Mouse (Mus musculus) MEL (cell line): ENCODE data around the gene Rxra. TPM values are rescaled to one million over a fixed set of nuclear protein-coding genes. Genes with fewer than 3 reads are reported as not detected.
A peak's percentile ranks its signal among the peaks of the same experiment; 100 is the strongest.

Source experiments
- DNase-seq: peaks from one replicate; pipeline ENCODE4 v3.0.0; 2011; ENCODE audit warnings: low read depth, low spot score
- H3K27ac ChIP-seq: 2 replicates; pipeline ENCODE4 v1.5.1; 2012; ENCODE audit warnings: low read depth, mild to moderate bottlenecking, control low read depth, low read length, moderate library complexity; ENCODE audit not compliant: control insufficient read depth
- H3K27me3 ChIP-seq, 2 experiments: fragments of 150-350 bp in 1 of 2; sonication (generic) in 1 of 2; 2 replicates each; pipeline ENCODE4 v1.6.1; 2012; ENCODE audit warnings: low read length in 2 of 2, mild to moderate bottlenecking in 2 of 2, improper control_type of control experiment in 1 of 2, moderate library complexity in 1 of 2; ENCODE audit not compliant: insufficient read depth in 2 of 2, control insufficient read depth in 1 of 2
- H3K36me3 ChIP-seq, 2 experiments: 2 replicates each; pipeline ENCODE4 v1.6.1; 2012 to 2014; ENCODE audit warnings: low read length in 2 of 2, improper control_type of control experiment in 1 of 2, inconsistent platforms in 1 of 2, mild to moderate bottlenecking in 1 of 2; ENCODE audit not compliant: insufficient read depth in 2 of 2, control insufficient read depth in 1 of 2
- H3K4me1 ChIP-seq, 2 experiments: fragments of 150-350 bp in 1 of 2; sonication (generic) in 1 of 2; 2 replicates each; pipeline ENCODE4 v1.6.1; 2012; ENCODE audit warnings: low read length in 2 of 2, improper control_type of control experiment in 1 of 2, mild to moderate bottlenecking in 1 of 2; ENCODE audit not compliant: insufficient read depth in 2 of 2, control insufficient read depth in 1 of 2
- H3K4me3 ChIP-seq, 2 experiments: fragments of 150-350 bp in 1 of 2; sonication (generic) in 1 of 2; 2 replicates each; pipeline ENCODE4 v1.5.1; 2012; ENCODE audit warnings: low read depth in 2 of 2, low read length in 2 of 2, mild to moderate bottlenecking in 2 of 2, moderate library complexity in 2 of 2, control low read depth in 1 of 2, improper control_type of control experiment in 1 of 2; ENCODE audit not compliant: control insufficient read depth in 1 of 2, insufficient read depth in 1 of 2
- H3K79me2 ChIP-seq: 2 replicates; pipeline ENCODE4 v1.6.1; 2012; ENCODE audit warnings: mild to moderate bottlenecking, low read length, moderate library complexity; ENCODE audit not compliant: control insufficient read depth, poor library complexity, insufficient read depth
- H3K9ac ChIP-seq: 2 replicates; pipeline ENCODE4 v1.6.1; 2012; ENCODE audit warnings: low read depth, mild to moderate bottlenecking, control low read depth, low read length, moderate library complexity; ENCODE audit not compliant: control insufficient read depth, poor library complexity, severe bottlenecking
- H3K9me3 ChIP-seq: fragments of 150-350 bp; sonication (generic); replicated peaks from 2 replicates; pipeline ENCODE4 v1.6.1; 2012; ENCODE audit warnings: mild to moderate bottlenecking, low read length, improper control_type of control experiment, moderate library complexity; ENCODE audit not compliant: insufficient read depth
- BHLHE40 ChIP-seq: IDR thresholded peaks from 2 replicates; pipeline ENCODE4 v1.6.1; 2012; ENCODE audit warnings: low read depth, mild to moderate bottlenecking, inconsistent platforms, low read length, improper control_type of control experiment, borderline replicate concordance
- CHD1 ChIP-seq: IDR thresholded peaks from 2 replicates; pipeline ENCODE4 v1.6.1; 2012; ENCODE audit warnings: low read depth, mild to moderate bottlenecking, inconsistent platforms, low read length, improper control_type of control experiment
- CHD2 ChIP-seq: IDR thresholded peaks from 2 replicates; pipeline ENCODE4 v1.6.1; 2011; ENCODE audit warnings: low read length, improper control_type of control experiment
- CTCF ChIP-seq, 3 experiments: IDR thresholded peaks in 2 of 3; conservative IDR thresholded peaks in 1 of 3; 2 replicates each; pipeline ENCODE4 v1.5.1; 2011 to 2012; ENCODE audit warnings: low read length in 3 of 3, low read depth in 2 of 3, mild to moderate bottlenecking in 2 of 3, improper control_type of control experiment in 1 of 3, inconsistent platforms in 1 of 3, mixed read lengths in 1 of 3, moderate library complexity in 1 of 3; ENCODE audit not compliant: control insufficient read depth in 1 of 3, insufficient read depth in 1 of 3, poor library complexity in 1 of 3, severe bottlenecking in 1 of 3
- E2F4 ChIP-seq: IDR thresholded peaks from 2 replicates; pipeline ENCODE4 v1.6.1; 2011; ENCODE audit warnings: low read depth, low read length, improper control_type of control experiment, borderline replicate concordance
- EP300 ChIP-seq, 2 experiments: IDR thresholded peaks; 2 replicates each; pipeline ENCODE4 v1.6.1; 2011; ENCODE audit warnings: improper control_type of control experiment in 2 of 2, low read length in 2 of 2, low read depth in 1 of 2, mild to moderate bottlenecking in 1 of 2
- ETS1 ChIP-seq: IDR thresholded peaks from 2 replicates; pipeline ENCODE4 v1.6.1; 2012; ENCODE audit warnings: low read depth, mild to moderate bottlenecking, inconsistent platforms, low read length, improper control_type of control experiment, moderate library complexity
- GABPA ChIP-seq: IDR thresholded peaks from 2 replicates; pipeline ENCODE4 v1.6.1; 2012; ENCODE audit warnings: low read depth, mild to moderate bottlenecking, inconsistent platforms, low read length, improper control_type of control experiment, moderate library complexity
- HCFC1 ChIP-seq: IDR thresholded peaks from 2 replicates; pipeline ENCODE4 v1.6.1; 2012; ENCODE audit warnings: low read depth, mild to moderate bottlenecking, inconsistent platforms, low read length, improper control_type of control experiment, moderate library complexity
- JUND ChIP-seq: IDR thresholded peaks from 2 replicates; pipeline ENCODE4 v1.6.1; 2011; ENCODE audit warnings: low read depth, mild to moderate bottlenecking, improper control_type of control experiment, low read length
- KAT2A ChIP-seq: conservative IDR thresholded peaks from 2 replicates; pipeline ENCODE4 v1.6.1; 2012; ENCODE audit warnings: low read depth, low read length, improper control_type of control experiment, inconsistent platforms
- MAX ChIP-seq: IDR thresholded peaks from 2 replicates; pipeline ENCODE4 v1.6.1; 2011; ENCODE audit warnings: low read length, improper control_type of control experiment
- MEF2A ChIP-seq: IDR thresholded peaks from 2 replicates; pipeline ENCODE4 v1.6.1; 2014; ENCODE audit warnings: low read depth, mild to moderate bottlenecking, inconsistent platforms, low read length, improper control_type of control experiment; ENCODE audit not compliant: poor library complexity, insufficient replicate concordance, severe bottlenecking; ENCODE audit errors: extremely low read depth
- MXI1 ChIP-seq: IDR thresholded peaks from 2 replicates; pipeline ENCODE4 v1.6.1; 2011; ENCODE audit warnings: mild to moderate bottlenecking, low read depth, low read length, improper control_type of control experiment
- NELFE ChIP-seq: IDR thresholded peaks from 2 replicates; pipeline ENCODE4 v1.6.1; 2011; ENCODE audit warnings: low read depth, low read length, improper control_type of control experiment
- POLR2A ChIP-seq, 2 experiments: IDR thresholded peaks; 2 replicates each; pipeline ENCODE4 v1.6.1; 2011 to 2012; ENCODE audit warnings: low read length in 2 of 2, mild to moderate bottlenecking in 2 of 2, control low read depth in 1 of 2, improper control_type of control experiment in 1 of 2, low read depth in 1 of 2, moderate library complexity in 1 of 2; ENCODE audit not compliant: control insufficient read depth in 1 of 2, insufficient read depth in 1 of 2, poor library complexity in 1 of 2
- POLR2AphosphoS2 ChIP-seq: IDR thresholded peaks from 2 replicates; pipeline ENCODE4 v1.6.1; 2011; ENCODE audit warnings: low read length, improper control_type of control experiment
- RAD21 ChIP-seq: IDR thresholded peaks from 2 replicates; pipeline ENCODE4 v1.6.1; 2011; ENCODE audit warnings: mild to moderate bottlenecking, low read depth, low read length, improper control_type of control experiment
- SIN3A ChIP-seq: IDR thresholded peaks from 2 replicates; pipeline ENCODE4 v1.6.1; 2012; ENCODE audit warnings: low read length, improper control_type of control experiment, inconsistent platforms
- SMC3 ChIP-seq: IDR thresholded peaks from 2 replicates; pipeline ENCODE4 v1.6.1; 2011; ENCODE audit warnings: low read depth, low read length, improper control_type of control experiment
- TBP ChIP-seq: IDR thresholded peaks from 2 replicates; pipeline ENCODE4 v1.8.0; 2011; ENCODE audit warnings: low read depth, low read length, improper control_type of control experiment
- TCF12 ChIP-seq: IDR thresholded peaks from 2 replicates; pipeline ENCODE4 v1.6.1; 2014; ENCODE audit warnings: low read depth, mild to moderate bottlenecking, inconsistent platforms, low read length, improper control_type of control experiment, moderate library complexity
- USF1 ChIP-seq: IDR thresholded peaks from 2 replicates; pipeline ENCODE4 v1.6.1; 2014; ENCODE audit warnings: low read depth, mild to moderate bottlenecking, inconsistent platforms, low read length, improper control_type of control experiment, moderate library complexity
- USF2 ChIP-seq, 2 experiments: IDR thresholded peaks; 2 replicates each; pipeline ENCODE4 v1.6.1; 2011 to 2012; ENCODE audit warnings: improper control_type of control experiment in 2 of 2, low read length in 2 of 2, borderline replicate concordance in 1 of 2, inconsistent platforms in 1 of 2, low read depth in 1 of 2, mild to moderate bottlenecking in 1 of 2; ENCODE audit not compliant: insufficient read depth in 1 of 2
- ZC3H11A ChIP-seq: IDR thresholded peaks from 2 replicates; pipeline ENCODE4 v1.6.1; 2012; ENCODE audit warnings: low read depth, mild to moderate bottlenecking, inconsistent platforms, low read length, improper control_type of control experiment
- ZNF384 ChIP-seq: IDR thresholded peaks from 2 replicates; pipeline ENCODE4 v1.6.1; 2012; ENCODE audit warnings: low read depth, mild to moderate bottlenecking, inconsistent platforms, low read length, improper control_type of control experiment
- polyA plus RNA-seq, 2 experiments: library from polyadenylated mRNA; stranded (reverse) in 1 of 2; unstranded in 1 of 2; fragments of >175 nt in 1 of 2; fragments of >200 nt in 1 of 2; gene quantifications; 2 replicates each; pipeline versions ENCODE4 v1.2.1 to v1.2.4; 2012; ENCODE audit warnings: low replicate concordance in 2 of 2, low read depth in 1 of 2; ENCODE audit not compliant: insufficient read length in 2 of 2, insufficient read depth in 1 of 2, missing spikeins in 1 of 2
- total RNA-seq: library from RNA; depleted of rRNA; stranded (reverse); fragments of 300-350 nt; gene quantifications from 2 replicates; pipeline ENCODE4 v1.2.3, GENCODE M21; 2012

Rxra gene
- total and polyA plus RNA-seq, 3 experiments: 11.7 to 19.6 TPM; not detected in 1

GRCm38 (mm10) chr2:27770205-27770604 is 94.0 kb downstream of the Rxra start:
- H3K36me3 ChIP-seq: no peaks in the 10 kb centered on the region
- no peaks in the 10 kb centered on the region for H3K9me3 ChIP-seq
- no peaks in the 10 kb centered on the region for H3K79me2 ChIP-seq
- TF ChIP-seq NELFE (no peak), ZC3H11A (0 out of 2 replicates have a peak, but pooled peaks have one; percentile 36), ZNF384 (no peak), POLR2A (IDR thresholded peaks at IDR 0.05; ENCODE audit: control insufficient read depth in 1 of 2, insufficient read depth in 1 of 2, low read depth in 1 of 2, low read length in 2 of 2, poor library complexity in 1 of 2) (no peak), TBP (no peak), MAX (no peak), E2F4 (no peak), MEF2A (no peak), KAT2A (no peak), ETS1 (no peak), USF1 (no peak), EP300 (IDR thresholded peaks at IDR 0.05; ENCODE audit: low read depth in 1 of 2, low read length in 2 of 2) (no peak), RAD21 (peak; percentile 72), SMC3 (peak; percentile 69), CTCF (IDR thresholded peaks at IDR 0.05 in 2 of 3, conservative IDR thresholded peaks at IDR 0.05 in 1 of 3; ENCODE audit: control insufficient read depth in 1 of 3, insufficient read depth in 1 of 3, low read depth in 2 of 3, low read length in 3 of 3, poor library complexity in 1 of 3, severe bottlenecking in 1 of 3) (peak; percentile 52 to 83 (median 76)), SIN3A (no peak), BHLHE40 (no peak), HCFC1 (no peak), TCF12 (no peak), JUND (no peak)
- H3K4me1 ChIP-seq: no peaks in the 10 kb centered on the region
- DNase-seq: peak; percentile 66
- no peak overlapping the region for H3K9ac ChIP-seq
- no peak overlapping the region for H3K27ac ChIP-seq
- H3K27me3 ChIP-seq: peaks cover 0 to 2% of the 10 kb centered on the region in 2 experiments; a peak in 3 of 4 replicates
- no peak overlapping the region for H3K4me3 ChIP-seq

DNA sequence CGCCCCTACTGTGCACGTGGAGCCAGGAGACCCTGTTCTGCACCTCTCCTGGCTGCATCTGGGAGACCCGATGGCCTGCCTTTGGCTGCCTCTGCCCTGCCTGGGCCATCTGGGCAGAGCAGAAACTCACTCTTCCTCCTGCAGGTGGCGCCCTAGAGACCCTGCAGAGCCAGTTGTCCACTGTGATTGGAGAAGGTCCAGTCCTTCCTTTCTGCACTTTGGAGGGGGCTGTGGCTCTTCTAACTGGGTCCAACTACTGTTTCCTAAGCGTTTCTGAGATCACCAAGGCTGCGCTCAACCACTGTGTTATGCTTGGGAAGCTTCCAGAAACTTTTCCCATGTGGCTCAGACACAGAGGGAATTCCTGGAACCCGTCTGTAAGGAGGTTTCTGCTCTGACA is 95.7 kb downstream of the Rxra start:
- Histone ChIP-seq H3K4me3 (no peak overlapping the region), H3K27me3 (peaks cover 0 to 2% of the 10 kb centered on the region in 2 experiments; a peak in 3 of 4 replicates), H3K36me3 (no peaks in the 10 kb centered on the region), H3K27ac (no peak overlapping the region), H3K9me3 (no peaks in the 10 kb centered on the region), H3K9ac (no peak overlapping the region), H3K79me2 (no peaks in the 10 kb centered on the region), H3K4me1 (no peaks in the 10 kb centered on the region)
- peak; percentile 63 for DNase-seq
- TF ChIP-seq MAX (no peak), CHD2 (no peak), TCF12 (no peak), KAT2A (no peak), ETS1 (no peak), HCFC1 (no peak), RAD21 (peak; percentile 44), POLR2A (IDR thresholded peaks at IDR 0.05; ENCODE audit: control insufficient read depth in 1 of 2, insufficient read depth in 1 of 2, low read depth in 1 of 2, low read length in 2 of 2, poor library complexity in 1 of 2) (no peak), ZNF384 (no peak), USF2 (IDR thresholded peaks at IDR 0.05; ENCODE audit: borderline replicate concordance in 1 of 2, insufficient read depth in 1 of 2, low read depth in 1 of 2, low read length in 2 of 2) (no peak), POLR2AphosphoS2 (no peak), SIN3A (no peak), MXI1 (no peak), MEF2A (no peak), CTCF (IDR thresholded peaks at IDR 0.05 in 2 of 3, conservative IDR thresholded peaks at IDR 0.05 in 1 of 3; ENCODE audit: control insufficient read depth in 1 of 3, insufficient read depth in 1 of 3, low read depth in 2 of 3, low read length in 3 of 3, poor library complexity in 1 of 3, severe bottlenecking in 1 of 3) (peak; percentile 78 to 92 (median 91)), ZC3H11A (peak; percentile 47; the same call in 1 of the 2 replicates), CHD1 (no peak), SMC3 (peak; percentile 84), GABPA (no peak)
